In the genomic region with DNA sequence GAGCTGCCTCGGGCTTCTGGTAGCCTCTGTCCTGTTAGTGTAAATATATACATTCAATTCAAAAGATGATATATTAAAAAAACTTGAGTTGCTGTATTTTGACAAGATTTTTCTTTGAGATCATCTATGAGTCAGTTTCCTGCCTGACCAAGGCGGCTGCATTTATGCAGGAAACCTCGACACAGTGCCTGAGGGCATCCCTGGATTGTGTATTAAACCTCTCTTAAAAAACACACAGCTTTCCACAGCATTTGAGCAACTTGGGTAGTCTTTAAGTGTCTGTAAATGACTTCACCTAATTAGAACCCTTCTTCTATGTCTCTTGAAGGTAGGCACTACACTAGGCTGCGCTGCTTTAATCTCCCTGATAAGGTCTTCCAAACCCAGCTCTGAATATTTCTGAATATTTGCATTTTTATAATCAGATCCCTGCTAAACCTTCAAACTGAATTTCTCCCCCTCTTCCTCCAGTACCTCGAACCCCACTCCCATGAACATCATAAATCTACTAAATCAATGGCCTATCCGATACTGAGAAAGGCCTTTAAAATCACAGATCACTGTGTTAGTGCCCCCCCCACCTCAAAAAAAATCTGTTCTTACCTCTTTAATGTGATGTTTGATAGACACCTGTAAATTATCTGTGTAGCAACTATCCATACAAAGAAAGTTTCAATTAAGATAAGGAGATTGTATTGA, we compare ENCODE assay signal across 8 mouse cellular contexts. TPM values are rescaled to one million over a fixed set of nuclear protein-coding genes. Genes with fewer than 3 reads are reported as not detected.
DNase-seq lines count a peak whose midpoint lies in the region; ATAC-seq and TF ChIP-seq lines count a peak whose summit lies in the region.

No protein-coding gene starts in this region.

- 58% methylated on average over 6 of the region's 6 CpGs for WGBS in heart, embryonic 13.5 days
- 19% methylated on average over 6 of the region's 6 CpGs for WGBS in limb, embryonic 13.5 days

- TF ChIP-seq POLR2A in bone marrow macrophage, adult 2 months (IDR thresholded peaks at IDR 0.05; ENCODE audit: borderline replicate concordance, low read depth, low read length), result no peak

- no peak overlapping the region for H3K27ac ChIP-seq in heart, embryonic 13.5 days (replicated peaks)
- H3K27ac ChIP-seq in bone marrow macrophage, adult 2 months (ENCODE audit: insufficient read depth, low read depth, low read length), result peak overlapping the region; percentile 99
- H3K27ac ChIP-seq in limb, embryonic 13.5 days, result no peak overlapping the region

- TF ChIP-seq CTCF in bone marrow macrophage, adult 2 months (IDR thresholded peaks at IDR 0.05; ENCODE audit: low read depth, low read length), result no peak

- no peaks in the 10 kb centered on the region for H3K9me3 ChIP-seq in heart, embryonic 13.5 days
- H3K9me3 ChIP-seq in limb, embryonic 13.5 days, result no peaks in the 10 kb centered on the region

- H3K9ac ChIP-seq in heart, embryonic 13.5 days, result 0 out of 2 replicates have a peak overlapping the region, but pooled peaks have one; percentile 5
- H3K9ac ChIP-seq in limb, embryonic 13.5 days, result no peak overlapping the region

- no peak for DNase-seq in heart, postnatal 4 days
- peak; percentile 89 for DNase-seq in 3T3-L1 (ENCODE audit: low read depth, low spot score)
- no peak for DNase-seq in adrenal gland, postnatal 14 days
- no peak for DNase-seq in kidney, adult 11 months

- no peak for ATAC-seq in heart, embryonic 13.5 days (ENCODE audit: extremely low read depth, insufficient number of reproducible peaks, low FRiP score, low TSS enrichment)
- ATAC-seq in limb, embryonic 13.5 days (ENCODE audit: low FRiP score, low read depth), result no peak
- no peak for ATAC-seq in erythroid progenitor cell, adult 5-6 weeks (replicated peaks; ENCODE audit: low FRiP score, poor library complexity, severe bottlenecking)

- no peak overlapping the region for H3K4me2 ChIP-seq in heart, embryonic 13.5 days
- 0 out of 2 replicates have a peak overlapping the region, but pooled peaks have one; percentile 85 for H3K4me2 ChIP-seq in limb, embryonic 13.5 days (replicated peaks)

- H3K36me3 ChIP-seq in heart, embryonic 13.5 days, result no peaks in the 10 kb centered on the region
- H3K36me3 ChIP-seq in limb, embryonic 13.5 days, result no peaks in the 10 kb centered on the region

- peak overlapping the region; percentile 80 for H3K4me3 ChIP-seq in heart, embryonic 13.5 days
- no peak overlapping the region for H3K4me3 ChIP-seq in bone marrow macrophage, adult 2 months (ENCODE audit: insufficient read depth, low read length)
- H3K4me3 ChIP-seq in limb, embryonic 13.5 days, result no peak overlapping the region

- H3K4me1 ChIP-seq in heart, embryonic 13.5 days, result peaks cover 20% of the 10 kb centered on the region
- H3K4me1 ChIP-seq in bone marrow macrophage, adult 2 months (ENCODE audit: control insufficient read depth, insufficient read depth, low read length), result peaks cover 7% of the 10 kb centered on the region
- peaks cover 26% of the 10 kb centered on the region for H3K4me1 ChIP-seq in limb, embryonic 13.5 days

- H3K27me3 ChIP-seq in heart, embryonic 13.5 days (replicated peaks), result no peaks in the 10 kb centered on the region
- H3K27me3 ChIP-seq in limb, embryonic 13.5 days, result no peaks in the 10 kb centered on the region

RNA-seq across cellular contexts. Expression of a gene that starts 2.7 kb away (rescaled TPM):
- polyA plus RNA-seq in heart, embryonic 13.5 days (2015; fragmentation: Nextera tagmentation; extraction: Ambion mirVana), result 17.9 and 19.6 TPM in 2 replicates
- total RNA-seq in heart, postnatal 4 days (2021), result 10 to 100 TPM; 24.1 to 24.8 TPM
- 25.9 and 26.5 TPM in 2 replicates for polyA plus RNA-seq in bone marrow macrophage, adult 2 months (2012; ENCODE audit: insufficient read depth, insufficient read length, missing spikeins)
- polyA plus RNA-seq in limb, embryonic 13.5 days (2015; fragmentation: Nextera tagmentation; extraction: Ambion mirVana), result 44.2 and 45.9 TPM in 2 replicates
- total RNA-seq in adrenal gland, postnatal 14 days (2021), result 34.3 and 34.8 TPM in 2 replicates
- total RNA-seq in erythroid progenitor cell, adult 5-6 weeks (2015; ENCODE audit: low replicate concordance), result 7.1 and 7.9 TPM in 2 replicates
- total RNA-seq in erythroid progenitor cell, adult 5-6 weeks (2017; ENCODE audit: low replicate concordance), result 1.9 and 3.9 TPM in 2 replicates
